Mouse (Mus musculus): ENCODE measurements around the gene Hrh1.

GRCm38 (mm10) chr6:114432591-114432990 lies 34.9 kb downstream of the Hrh1 start:
- TF ChIP-seq CTCF (IDR thresholded peaks at IDR 0.05; ENCODE audit: insufficient read depth, low read depth, low read length): no peak
- TF ChIP-seq POLR2A (IDR thresholded peaks at IDR 0.05; ENCODE audit: insufficient read depth, low read depth, low read length): no peak

Measured in olfactory bulb, adult 2 months (tissue).